Mouse (Mus musculus) gastrocnemius, postnatal 25 days (tissue): ENCODE results near the gene Tex14. TPM values are rescaled to one million over a fixed set of nuclear protein-coding genes. Genes with fewer than 3 reads are reported as not detected.
"Not testable (repeated sequence)": the region's sequence is repeated elsewhere in the genome, so short reads cannot be mapped to it uniquely, and the experiment has no call there.

Experiments
- DNase-seq: peaks from one replicate; pipeline ENCODE4 v3.0.0; 2022
- total RNA-seq, 2 experiments: library from RNA; stranded (reverse); gene quantifications; 1 replicate in 1 of 2; 2 replicates in 1 of 2; pipeline ENCODE4 v1.2.3; 2021

Tex14 gene
- total RNA-seq, 2 experiments from 2014 or later = 0.27 TPM; not detected in 1

- DNase-seq = not testable (repeated sequence)
These were observed 67.2 kb downstream of the Tex14 start for GRCm38 (mm10) chr11:87472058-87472457.

GRCm38 (mm10) chr11:87479172-87479571, 74.3 kb downstream of the Tex14 start:
- not testable (repeated sequence) for DNase-seq

GRCm38 (mm10) chr11:87483796-87484326, 79.0 kb downstream of the Tex14 start:
- DNase-seq = no peak

GRCm38 (mm10) chr11:87488948-87489347, 84.1 kb downstream of the Tex14 start:
- no peak for DNase-seq

GRCm38 (mm10) chr11:87504690-87505214, 99.9 kb downstream of the Tex14 start:
- no peak for DNase-seq

DNA sequence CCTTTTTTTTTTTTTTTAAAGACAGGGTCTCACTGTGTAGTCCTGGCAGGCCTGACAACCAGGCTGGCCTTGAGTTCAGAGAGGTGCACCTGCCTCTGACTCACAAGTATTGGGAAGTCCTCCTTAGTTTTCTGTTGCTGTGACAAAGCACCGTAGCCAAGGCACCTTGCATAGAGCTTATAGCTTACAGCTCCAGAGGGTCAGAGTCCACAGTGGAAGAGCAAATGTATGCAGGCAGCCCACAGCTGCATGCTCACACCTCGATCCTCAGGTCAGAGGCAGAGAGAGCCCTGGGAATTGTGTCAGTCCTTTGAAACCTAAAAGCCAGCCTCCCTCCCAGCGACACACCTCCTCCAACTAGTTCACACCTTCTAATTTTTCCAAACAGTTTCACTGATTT, 101.6 kb downstream of the Tex14 start:
- no peak for DNase-seq

DNA sequence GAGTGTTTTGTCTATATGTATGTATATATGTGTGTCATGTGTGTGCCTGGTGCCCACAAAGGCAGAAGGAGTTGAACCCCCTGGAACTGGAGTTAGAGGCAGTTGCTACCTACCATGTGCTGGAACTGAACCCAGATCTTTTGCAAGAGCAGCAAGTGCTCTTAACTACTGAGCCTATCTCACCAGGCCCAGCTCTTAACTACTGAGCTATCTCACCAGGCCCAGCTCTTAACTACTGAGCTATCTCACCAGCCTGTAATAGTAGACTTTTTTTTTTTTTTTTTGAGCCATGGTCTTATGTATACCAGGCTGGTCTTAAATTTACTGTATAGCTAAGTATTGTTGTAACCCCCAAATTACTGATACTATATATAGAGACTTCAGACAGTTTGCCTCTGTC, 102.2 kb downstream of the Tex14 start:
- no peak for DNase-seq

DNA sequence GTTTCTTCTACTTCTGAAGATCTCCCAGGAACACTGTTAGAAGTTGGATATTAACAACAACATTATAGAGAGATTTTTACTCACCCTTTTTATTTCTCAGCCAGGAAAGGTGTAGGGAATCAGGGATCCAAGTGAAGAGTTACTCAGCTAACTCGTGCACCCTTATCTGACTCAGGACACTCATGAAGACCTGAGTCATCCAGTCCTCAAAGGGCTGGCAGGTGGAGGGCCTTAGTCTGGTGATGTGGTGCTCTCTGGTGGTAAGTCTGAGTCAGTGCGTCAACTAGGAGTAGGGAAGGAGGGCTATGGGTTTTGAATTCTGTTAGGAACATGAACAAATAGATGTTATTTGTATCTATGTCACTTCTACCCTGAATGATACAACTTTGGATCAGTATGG, 114.4 kb downstream of the Tex14 start:
- no peak for DNase-seq

DNA sequence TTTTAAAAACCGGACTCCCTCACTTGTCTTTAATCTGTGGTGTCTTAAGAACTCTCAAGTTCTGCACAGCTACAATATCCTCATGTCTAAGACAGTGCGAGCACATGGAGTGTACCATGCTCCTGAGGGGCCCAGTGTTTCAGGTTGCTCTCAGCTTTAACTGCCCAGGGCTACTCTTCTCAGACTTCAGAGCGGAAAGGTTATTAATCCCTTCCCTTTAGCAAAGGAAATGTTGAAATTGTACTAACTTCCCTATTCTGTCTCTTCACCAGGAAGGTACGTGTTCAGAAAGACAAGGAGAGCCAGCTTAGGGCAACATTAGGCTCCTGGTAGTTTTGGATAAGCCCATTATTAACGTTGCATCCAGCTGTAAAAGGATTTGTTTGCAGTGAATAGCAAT, 118.6 kb downstream of the Tex14 start:
- DNase-seq = no peak

DNA sequence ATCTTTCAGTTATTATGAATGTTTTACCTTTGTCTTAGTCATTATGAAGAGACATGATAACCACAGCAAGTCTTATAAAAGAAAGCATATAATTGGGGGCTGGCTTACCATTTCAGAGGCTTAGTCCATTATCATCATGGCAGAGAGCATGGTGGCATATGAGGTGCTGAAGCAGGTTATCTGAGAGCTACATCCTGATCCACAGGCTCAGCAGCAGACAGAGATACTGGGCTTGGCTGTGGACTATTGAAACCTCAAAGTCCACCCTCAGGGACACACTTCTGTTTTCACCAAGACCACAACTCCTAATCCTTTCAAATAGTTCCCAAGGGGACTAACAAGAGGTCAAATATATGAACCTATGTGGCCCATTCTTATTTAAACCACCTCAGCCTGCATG, 119.1 kb downstream of the Tex14 start:
- no peak for DNase-seq

DNA sequence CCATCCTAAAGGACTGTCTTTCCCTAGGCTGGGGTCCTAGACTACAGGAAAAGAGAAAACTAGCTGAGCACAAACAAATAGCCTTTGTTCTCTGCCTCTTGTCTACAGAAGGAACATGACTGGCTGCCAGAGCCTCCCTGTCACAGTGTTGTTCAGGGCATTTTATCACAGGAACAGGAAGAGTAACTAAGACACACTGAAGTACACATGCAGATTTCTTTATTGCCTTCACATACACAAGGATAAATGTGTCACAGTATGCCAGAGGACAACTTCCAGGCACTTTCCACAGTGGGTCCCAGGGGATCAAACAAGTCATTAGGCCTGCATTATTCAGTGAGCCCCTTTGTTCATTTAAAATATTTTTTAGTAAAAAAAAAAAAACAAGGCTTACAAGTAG, 119.9 kb downstream of the Tex14 start:
- no peak for DNase-seq

DNA sequence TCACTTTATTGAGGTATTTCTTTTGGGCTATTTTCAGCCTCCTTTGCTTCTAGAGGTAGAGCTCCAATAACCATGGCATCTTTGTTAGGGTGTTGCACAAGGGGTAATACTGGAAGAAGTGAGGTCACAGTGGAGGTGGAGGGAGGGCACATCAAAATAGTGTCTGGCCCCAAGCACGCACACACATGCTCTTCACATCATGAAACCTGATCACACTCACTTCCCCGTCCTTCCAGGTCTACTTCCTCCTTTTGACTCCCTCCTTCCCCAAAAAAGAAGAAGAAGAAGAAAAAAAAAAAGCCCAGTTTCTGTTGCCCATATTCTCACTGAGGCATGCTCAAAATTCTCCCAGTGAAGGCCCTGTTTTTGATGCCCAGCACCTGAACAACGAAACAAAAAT, 122.5 kb downstream of the Tex14 start:
- DNase-seq = no peak

DNA sequence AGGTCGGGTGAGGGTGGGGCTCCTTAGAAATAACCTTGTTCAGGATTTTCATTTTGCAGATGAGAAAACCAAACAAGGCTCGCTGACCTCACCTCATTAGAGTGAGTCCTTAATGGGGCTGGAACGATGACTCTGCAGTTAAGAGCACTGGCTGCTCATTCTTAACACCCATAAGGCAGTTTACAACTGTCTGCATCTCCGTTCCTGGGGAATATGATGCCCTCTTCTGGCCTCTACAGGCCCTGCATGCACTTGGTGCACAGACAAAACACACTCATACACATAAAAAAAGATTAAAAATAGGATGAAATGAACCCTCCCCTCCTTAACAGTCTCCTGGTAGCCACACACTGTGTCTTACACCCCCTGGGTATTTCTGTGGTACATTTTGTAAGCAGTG, 123.1 kb downstream of the Tex14 start:
- no peak for DNase-seq

DNA sequence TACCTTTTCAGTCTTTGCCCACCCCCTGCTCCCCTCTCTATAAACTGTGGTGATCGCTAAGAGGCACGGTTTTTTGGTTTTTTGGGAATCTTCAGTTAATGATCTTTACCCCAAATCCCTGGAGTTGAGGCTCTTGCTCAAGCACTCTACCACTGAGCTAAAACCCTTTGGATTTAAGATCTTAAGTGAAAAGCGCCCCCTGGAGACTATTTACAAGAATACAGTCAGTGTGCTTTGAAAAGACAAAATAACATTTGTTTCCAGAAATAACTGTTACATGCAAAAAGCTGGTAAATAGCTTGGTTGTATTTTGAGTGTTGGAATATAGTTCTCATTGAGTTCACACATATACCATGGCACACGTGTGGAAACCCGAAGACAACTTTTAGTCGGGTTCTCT, 126.8 kb downstream of the Tex14 start:
- DNase-seq = no peak

- no peak for DNase-seq
These were observed 137.4 kb downstream of the Tex14 start for GRCm38 (mm10) chr11:87542285-87542684.

DNA sequence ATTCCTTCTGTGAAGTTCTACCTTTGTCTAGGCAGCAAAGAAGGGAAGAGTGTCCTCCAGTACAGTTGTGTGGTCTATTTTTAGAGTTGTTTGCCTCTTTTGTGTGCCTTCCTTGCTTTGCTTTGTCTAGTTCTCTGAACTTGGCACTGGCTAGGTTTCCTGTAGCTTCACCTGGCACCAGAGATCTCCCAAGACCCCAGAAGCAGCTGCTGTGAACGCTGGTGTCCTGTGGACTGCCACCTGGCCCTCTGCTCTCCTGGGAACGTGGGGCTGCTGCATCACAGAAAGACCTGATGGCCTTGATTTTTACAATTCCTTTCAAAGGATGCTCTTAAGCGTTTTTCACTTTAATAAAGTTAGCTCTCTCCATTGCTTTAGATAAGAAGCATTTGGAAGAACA, 138.0 kb downstream of the Tex14 start:
- no peak for DNase-seq

DNA sequence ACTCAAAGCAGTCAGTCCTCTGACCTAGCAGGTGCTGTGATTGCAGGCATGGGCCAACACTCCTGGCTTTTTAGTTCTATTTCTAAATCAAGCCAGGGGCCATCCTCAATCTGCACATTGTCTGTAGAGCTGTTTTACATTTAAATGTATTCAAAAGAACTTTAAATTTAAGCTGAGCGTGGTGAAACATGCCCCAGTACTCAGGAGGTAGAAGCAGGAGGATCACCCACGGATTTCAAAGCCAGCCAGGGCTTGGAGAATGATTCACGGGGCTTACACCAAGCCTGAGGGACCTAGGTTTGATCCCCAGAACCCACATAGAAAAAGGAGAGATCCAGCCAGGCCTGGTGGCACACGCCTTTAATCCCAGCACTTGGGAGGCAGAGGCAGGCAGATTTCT, 148.5 kb downstream of the Tex14 start:
- no peak for DNase-seq

DNA sequence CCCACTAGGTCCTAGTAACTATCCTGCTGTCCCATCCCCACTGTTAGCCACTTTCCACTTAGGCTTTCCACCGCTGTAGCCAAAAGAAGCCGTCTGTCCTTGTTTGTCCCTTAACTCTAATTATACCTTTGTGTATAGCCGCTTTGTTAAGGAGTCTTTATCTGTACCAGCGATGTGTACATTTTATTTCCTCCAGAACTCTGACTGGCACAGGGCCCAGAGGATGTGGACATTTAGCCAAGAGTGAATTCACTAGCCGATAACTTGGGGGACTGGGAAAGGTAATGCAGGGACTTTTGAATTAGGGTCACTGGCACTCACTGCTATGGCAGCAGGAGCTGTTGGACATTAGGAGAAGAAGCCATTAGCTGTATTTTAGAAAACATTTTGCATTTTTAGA, 149.5 kb downstream of the Tex14 start:
- DNase-seq = no peak

- no peak for DNase-seq
These were observed 150.3 kb downstream of the Tex14 start for GRCm38 (mm10) chr11:87555106-87555703.

GRCm38 (mm10) chr11:87561208-87561607, 156.3 kb downstream of the Tex14 start:
- DNase-seq = no peak

- no peak for DNase-seq
These were observed 161.6 kb downstream of the Tex14 start, which contains the start of gene Gm11492 for GRCm38 (mm10) chr11:87566501-87566900. Gm11492 (plus strand) TSS chr11:87566653.

GRCm38 (mm10) chr11:87568255-87568953, 163.5 kb downstream of the Tex14 start, which contains the start of gene Sept4:
Sept4 (plus strand) TSS chr11:87568903.
- no peak for DNase-seq

GRCm38 (mm10) chr11:87570743-87571142, 165.9 kb downstream of the Tex14 start:
- no peak for DNase-seq
